Mouse (Mus musculus): ENCODE measurements around the gene Fam219a.
A peak's percentile ranks its signal among the peaks of the same experiment; 100 is the strongest.

Fam219a gene

DNA sequence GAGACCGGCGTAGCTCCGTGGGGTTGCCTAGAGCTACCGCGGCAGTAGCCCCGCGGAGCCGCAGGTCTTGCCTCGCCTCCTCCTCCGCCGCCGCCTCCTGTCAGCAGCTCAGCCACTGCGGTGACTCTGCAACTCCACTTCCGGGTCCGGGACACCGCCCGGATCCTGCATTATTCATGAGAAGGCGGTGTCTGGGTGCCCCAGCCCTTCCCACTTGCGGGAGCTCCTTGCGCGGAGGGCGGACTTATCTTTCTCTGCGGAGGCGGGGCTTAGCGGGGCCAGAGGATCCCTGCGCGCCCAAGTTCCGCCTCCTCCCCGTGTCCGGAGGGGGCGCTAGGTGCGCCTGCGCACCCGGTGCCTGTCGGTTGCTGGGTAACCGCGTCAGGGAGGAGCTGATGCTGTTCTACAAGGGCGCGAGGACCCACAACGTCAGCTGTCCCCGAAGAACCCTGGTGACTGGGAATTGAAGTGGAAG lies at the start of gene Fam219a, which contains the start of gene Dnaic1:
Fam219a (minus strand) TSS at position 128 of the 475 bp plus-strand sequence.
Dnaic1 (plus strand) TSS at position 365 of the 475 bp plus-strand sequence.
- peak; percentile 98 for DNase-seq (ENCODE audit: low read depth, low spot score)

DNA sequence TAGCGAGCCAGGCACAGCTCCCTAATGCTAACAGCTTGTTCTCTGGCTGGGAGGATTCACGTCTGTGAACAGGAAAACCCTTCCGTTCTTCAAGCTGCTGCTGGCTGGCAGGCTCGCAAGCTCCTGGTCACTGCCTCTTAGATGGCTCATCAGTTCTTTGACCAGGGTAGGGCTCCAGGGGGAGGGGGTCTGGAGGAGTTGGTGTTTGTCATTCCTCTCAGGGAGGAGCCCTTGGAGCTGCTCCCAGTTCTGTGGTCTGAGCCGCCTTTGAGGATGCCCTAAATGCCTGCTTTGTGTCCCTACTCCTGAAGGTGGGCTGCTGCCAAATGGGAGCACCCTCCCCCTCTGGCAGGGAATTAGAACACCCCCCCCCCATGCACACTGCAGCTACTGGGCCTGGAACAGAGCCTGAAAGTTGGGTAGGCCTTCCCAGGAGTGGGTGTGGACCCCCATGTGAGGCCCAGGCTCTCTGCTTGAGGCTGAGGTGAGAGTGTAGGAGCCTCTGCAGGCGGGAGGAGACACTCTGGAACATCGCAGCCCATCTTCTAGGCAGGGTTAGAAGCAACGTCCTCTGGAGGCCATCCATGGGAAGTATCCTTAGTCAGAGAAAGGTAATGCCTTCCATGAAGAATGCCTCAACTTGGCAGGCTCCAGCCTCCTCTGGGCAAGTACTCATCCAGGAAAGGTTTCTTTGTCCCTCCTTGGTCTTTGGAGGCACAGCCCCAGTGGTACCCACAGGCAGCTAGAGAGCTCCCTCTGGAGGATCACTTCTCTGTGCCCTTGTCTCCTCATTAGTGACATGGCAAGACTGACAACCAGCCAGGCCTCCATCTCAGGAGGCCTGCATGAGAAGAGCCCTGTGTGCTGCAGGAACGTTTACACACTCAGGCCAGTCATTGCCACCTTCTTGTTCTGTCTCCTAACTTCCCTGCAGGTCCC lies 46.6 kb upstream of the Fam219a start:
- no peak for DNase-seq (ENCODE audit: low read depth, low spot score)

DNA sequence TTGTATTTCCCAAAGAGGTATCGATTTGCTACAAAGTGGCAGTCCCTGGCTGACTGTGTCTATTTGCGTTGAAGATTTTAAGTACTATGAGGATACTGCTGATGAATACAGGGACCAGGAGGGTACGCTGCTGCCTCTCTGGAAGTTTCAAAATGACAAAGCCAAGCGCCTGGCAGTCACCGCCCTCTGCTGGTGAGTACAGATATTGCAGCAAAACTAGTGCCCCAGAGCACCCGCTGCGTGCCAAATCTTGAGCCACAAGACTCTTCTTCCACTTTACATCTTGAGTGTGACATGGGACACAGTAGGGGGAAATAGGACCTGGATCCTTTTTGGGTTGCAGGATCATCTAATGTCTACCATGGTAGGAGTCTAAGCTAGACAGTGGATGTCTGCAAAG lies 44.8 kb upstream of the Fam219a start:
- DNase-seq (ENCODE audit: low read depth, low spot score) = peak; percentile 70

DNA sequence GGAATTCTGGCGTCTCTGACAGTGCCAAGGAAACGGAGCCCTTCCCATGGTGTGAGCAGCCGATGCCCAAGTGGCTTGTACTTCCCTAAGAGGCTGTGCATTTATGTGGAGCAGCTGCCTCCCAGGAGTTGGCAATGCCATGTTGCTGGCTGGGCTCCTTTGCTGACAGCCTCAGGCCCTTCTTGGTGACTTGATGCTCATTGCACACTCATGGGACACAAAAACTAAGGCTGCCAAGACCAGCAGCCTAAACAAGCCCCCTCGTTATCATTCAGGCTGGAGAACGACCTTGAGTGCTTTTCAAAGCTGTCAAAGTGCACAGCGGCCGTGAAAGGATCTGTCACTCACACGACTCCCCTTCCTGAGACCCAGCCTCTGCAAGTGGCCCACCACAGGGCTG lies 42.8 kb upstream of the Fam219a start:
- no peak for DNase-seq (ENCODE audit: low read depth, low spot score)

DNA sequence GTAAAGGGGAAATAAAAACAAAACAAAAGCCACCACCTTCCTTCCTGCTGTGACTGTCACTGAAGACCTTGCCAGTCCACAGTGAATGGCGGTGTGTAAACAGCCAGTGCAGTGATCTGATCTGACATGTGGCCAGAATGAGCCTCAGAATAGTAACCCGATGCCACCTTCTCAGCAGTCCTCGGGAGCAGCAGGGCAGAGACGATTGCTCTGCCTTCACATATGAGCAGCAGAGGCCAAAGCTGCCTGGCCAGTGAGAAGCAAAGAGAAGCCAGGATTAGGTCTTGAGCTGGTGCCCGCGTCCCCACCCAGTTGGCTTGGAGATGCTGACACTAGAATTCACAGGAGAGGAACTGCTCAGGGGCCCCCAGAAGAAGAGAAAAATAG lies 41.2 kb upstream of the Fam219a start:
- no peak for DNase-seq (ENCODE audit: low read depth, low spot score)

DNA sequence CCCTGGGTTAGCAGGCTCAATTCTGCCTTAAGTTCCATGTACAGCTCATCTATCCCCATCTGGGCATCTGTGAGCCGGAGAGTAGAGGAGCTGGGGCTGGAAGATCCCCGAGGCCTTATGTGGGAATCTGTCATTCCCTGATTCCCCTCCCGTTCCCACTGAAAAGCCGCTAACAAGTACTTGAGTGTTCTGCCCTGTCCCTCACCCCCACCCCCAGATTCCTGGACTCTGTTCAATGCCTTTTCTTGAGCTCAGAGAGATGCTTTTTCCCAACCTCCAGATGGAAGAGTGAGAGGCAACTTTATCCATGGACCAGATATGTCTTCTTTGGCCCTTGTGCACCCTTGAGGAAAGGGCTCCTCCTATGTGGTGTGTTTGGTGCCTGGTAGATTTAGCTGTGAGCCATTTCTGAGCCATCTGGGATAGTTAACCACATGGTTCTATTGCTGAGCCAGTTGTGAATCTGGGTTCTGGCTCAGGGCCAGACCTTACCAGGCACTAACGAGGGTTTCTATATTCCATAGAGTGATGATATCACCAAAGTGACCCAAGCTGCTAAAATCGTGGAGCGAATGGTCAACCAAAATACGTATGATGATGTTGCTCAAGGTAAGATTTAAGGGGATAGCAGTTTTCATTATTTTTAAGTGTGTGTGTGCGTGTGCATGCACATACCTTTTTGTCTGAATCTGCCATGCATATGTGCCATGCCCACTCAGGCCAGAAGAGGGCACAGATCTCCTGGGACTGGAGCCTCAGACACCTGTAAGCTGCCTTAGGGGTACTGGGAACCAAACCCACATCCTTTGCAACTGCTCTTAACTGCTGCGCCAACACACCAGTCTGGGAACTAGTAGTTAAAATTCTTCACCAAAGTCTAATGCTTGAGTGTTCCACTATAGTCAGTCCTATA lies 40.6 kb upstream of the Fam219a start:
- peak; percentile 19 for DNase-seq (ENCODE audit: low read depth, low spot score)

DNA sequence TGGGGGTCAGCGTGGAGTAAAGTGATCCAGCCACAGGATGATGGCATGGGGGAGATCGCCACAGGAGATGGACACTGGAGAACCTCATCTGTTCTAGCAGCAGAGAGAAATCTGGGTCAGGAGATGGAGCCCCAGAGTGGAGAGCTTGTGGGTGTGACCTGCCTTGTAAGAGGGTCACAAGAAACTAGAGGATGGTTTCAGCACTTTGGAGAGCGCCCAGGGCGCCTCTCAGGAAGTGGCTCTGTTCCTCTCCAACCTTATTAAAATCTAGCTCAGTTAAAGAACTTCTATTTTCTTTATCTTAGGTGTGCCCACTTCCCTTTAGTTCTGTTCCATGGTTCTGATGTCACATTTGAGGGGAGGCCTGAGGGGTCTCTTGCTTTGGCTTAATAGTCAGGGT lies 37.4 kb upstream of the Fam219a start:
- peak; percentile 54 for DNase-seq (ENCODE audit: low read depth, low spot score)

DNA sequence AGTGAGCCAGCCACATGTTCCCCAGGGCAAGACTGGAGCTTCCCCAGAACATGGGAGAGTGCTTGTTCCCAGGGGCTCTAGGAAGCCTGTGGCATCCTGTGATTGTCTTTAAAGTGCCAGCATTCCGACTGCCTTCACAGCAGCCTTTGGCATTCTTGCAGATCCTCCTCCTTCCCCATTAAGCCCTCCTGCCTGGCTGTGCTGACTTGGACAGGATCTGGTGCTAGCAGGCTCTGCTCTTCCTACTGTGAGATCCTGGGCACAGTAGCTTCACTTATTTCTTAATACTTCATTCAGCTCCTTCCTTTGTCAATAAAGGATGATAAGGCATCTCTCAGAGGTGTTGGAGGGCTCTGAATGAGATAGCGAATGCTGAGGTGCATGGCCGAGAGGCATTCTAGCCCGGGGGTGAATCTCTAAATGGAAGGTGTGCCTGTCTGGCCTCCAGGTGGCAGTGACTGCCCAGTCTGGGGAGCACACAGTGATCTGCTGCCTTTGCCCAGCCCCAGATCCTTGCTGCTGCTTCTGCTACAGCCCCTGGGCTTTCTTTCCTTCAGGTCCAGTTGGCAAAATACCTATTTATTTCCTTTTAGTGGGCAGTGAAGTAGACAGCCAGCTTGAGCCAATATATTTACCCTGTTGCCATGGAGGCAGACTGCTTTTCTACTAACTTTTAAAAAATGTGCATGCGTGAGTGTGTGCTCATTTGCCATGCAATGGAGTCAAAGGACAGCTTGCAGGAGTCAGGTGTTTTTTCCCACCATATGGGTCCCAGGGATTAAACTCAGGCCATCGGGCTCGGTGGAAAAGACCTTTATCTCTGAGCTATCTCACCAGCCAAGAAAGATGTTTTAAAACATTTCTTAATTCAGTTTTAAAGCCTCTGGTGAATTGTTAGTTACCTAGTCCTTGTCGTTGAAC lies 35.4 kb upstream of the Fam219a start:
- peak; percentile 45 for DNase-seq (ENCODE audit: low read depth, low spot score)

DNA sequence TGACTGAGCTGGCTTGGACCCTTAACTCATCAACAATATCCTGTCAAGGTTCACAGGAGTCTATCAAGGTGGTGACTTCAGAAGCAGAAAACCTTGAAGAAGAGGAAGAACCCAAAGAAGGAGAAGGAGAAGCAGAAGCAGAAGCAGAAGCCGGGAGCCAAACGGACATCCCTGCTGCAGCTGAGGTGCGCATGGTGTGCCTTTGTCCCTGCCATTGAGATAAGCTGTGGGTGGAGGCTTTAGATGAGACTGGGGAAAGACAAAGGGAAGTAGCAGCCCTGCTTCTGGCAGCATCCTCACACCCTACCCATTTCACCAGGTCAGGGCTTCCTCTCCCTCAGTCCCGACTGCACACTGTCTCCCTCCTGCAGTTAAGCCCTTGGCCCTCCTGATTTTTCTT lies 33.5 kb upstream of the Fam219a start:
- no peak for DNase-seq (ENCODE audit: low read depth, low spot score)

DNA sequence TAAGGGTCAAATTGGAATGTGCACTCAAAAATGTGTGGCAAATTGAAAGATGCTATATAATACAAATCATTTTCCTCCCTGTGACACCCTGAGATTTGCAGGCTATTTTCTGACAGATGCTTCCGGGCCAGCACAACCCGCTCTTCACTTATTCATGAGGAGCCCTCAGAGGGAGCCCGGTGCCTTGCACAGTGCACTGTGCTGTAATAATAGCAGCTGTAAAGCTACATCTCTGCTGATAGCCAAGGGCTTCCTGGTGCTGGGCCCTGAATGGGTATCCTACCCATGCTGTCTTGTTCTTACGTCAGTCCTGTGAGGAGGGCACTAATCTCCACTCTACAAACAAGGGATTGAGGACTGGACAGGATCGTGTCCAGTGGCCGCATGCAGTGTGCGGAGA lies 14.0 kb upstream of the Fam219a start:
- DNase-seq (ENCODE audit: low read depth, low spot score) = no peak

DNA sequence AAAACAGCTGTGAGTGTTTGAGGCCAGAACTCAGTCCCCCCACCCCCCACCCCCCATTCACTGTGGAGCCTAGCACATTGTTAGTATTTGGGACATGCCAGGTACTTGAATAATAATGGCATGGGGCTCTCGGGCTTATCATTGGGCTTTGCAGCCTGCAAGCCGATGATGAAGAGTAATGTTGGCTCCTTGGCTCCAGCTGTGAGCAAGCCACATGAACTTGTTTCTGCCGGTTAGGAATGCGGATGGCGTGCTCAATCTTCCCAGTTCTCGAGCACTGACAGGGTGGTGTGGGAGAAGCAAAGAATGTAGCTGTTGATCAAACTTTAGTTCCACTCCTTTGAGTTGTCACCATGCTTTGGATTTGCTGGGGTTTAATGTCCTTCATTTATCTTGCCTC lies 6.6 kb upstream of the Fam219a start:
- no peak for DNase-seq (ENCODE audit: low read depth, low spot score)

DNA sequence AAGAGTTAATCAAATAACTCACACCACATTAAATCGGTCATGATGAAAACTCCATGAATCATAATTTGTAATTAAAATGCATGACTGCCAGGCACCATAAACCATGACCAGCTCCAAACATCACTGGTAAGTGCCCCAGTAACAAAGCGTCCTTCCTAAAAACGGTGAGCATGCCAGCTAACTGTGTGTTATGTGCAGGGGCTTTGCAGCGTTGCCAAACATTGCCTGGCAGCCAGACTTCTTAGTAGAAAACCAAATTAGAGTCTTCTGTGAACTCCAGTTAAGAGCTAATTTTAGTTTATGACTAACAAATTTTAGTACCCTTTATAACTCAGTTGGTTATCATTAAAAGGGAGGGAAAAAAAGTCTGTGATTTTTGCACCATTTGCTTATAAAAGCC lies 4.2 kb upstream of the Fam219a start:
- DNase-seq (ENCODE audit: low read depth, low spot score) = no peak

DNA sequence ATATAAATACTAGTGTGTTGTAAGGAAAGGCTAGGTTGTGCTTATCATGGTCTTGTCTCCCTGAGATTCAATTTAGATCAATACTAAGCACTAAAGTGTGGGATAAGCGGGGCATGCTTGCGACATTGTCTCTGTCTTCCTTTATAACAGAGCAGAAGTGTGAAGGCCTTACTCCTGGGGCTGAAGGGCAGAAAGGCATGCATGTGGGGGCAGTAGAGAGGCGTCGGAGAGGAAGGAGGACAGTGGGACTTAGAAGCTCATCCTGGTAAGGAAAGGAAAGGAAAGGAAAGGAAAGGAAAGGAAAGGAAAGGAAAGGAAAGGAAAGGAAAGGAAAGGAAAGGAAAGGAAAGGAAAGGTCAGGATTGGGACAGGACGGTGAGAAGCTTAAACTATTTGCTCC lies 2.2 kb upstream of the Fam219a start:
- no peak for DNase-seq (ENCODE audit: low read depth, low spot score)

DNA sequence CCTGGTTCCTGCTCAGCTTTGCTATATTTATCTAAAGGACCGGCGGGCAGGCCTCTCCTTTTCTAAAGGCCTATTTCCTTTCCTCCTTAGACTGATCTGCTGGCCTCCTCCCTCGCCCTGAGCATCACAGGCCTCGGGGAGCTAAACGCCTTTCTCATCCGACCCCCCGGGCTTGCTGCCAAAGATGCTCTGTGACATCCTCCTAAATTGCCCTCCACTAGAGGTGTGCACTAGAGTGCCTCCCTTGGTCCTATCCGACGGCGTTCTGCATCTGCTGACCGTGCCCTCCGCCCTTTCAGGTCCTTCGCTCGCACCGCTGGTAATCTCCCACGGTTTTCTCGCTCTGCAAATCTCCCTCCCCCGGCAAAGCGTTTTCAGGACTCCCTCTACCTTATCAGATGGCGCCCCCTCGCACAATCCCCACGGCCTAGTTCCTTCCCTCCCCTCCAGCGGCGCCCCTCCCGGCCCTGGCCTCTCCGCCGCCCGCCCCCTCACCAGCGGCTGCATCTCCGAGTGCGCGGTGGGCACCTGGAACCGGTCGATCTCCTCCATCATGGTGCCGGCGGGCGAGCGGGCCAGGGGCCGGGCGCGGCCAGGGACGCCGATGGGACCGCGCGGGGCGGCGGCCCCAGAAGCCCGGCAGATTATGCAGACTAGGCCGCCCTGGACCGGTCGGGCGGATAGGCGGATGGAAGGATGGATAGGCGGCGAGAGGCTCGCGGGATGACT lies 492 bp downstream of the Fam219a start:
- no peak for DNase-seq (ENCODE audit: low read depth, low spot score)

DNA sequence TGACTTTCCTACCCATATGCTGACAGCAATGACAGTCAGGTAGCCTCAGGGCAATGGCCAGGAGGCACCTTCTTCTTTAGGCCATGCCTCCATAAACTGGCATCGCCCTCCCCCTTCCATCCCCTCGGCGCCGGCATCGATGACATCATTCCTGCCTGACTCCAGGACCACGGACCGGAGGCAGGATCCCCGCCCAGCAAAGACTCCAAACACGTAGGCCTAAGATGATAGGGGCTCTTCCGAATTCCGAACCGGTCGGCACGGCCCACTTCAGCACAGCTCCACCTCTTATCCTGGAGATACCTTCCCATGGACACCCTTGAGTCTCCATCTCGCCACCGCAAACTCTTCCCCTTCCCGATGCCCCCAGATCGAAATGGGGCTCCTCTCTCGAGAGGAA lies 1.1 kb downstream of the Fam219a start:
- DNase-seq (ENCODE audit: low read depth, low spot score) = no peak

DNA sequence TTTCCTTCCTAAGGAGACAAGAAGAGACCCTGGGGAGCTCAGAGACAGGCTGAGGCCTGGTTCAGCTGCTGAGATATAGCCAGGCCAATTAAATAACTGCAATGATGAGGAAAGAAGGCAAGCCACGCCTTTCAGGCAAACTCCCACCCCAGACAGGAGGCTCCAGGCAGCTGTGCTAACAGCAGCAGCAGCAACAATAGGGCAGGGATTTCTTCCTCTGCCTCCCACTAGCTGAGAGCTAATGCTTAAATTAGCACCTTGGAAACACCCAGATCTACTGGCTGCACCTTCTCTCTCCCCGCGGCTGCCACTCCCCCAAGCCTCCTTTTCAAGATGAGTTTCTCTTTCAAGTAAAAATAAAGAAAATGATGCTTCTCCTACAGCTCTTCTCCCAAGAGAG lies 3.2 kb downstream of the Fam219a start:
- DNase-seq (ENCODE audit: low read depth, low spot score) = no peak

DNA sequence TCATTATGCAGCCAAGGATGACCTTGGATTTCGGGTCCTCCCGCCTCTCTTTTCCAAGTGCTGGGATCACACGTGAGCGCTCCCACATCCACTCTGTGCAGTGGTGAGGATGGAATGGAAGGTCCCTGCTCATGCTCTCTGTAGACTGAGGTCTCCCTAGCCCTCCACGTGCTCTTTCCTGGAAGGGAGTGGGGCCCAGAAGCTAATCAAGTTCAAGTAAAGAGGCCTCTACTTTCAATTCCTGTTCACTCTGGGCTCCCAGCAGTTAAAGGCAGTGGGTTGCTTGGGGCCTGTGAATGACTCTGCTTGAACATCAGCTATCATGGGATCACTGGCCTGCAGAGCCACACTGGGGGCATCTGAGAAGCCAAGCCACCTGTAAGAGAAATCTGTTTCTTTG lies 6.0 kb downstream of the Fam219a start:
- no peak for DNase-seq (ENCODE audit: low read depth, low spot score)

DNA sequence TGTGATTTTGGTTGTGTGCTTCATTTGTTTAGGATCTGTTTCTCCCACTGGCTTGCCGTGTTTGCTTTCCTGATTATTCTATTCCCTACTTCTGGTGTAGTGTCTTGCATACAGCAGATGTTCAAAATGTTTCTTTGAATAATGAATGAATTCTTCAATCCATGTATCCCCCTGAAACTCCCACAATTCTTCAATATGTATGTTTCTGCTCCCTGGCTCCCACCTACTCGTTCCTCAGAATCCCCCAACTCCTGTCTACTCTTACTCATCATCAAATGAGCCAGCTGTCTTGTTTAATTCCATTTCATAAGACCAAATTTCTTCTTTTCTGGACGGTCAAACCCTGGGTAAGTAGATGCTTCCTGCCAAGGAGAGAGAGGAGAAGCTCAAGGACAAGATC lies 12.2 kb downstream of the Fam219a start:
- DNase-seq (ENCODE audit: low read depth, low spot score) = no peak

DNA sequence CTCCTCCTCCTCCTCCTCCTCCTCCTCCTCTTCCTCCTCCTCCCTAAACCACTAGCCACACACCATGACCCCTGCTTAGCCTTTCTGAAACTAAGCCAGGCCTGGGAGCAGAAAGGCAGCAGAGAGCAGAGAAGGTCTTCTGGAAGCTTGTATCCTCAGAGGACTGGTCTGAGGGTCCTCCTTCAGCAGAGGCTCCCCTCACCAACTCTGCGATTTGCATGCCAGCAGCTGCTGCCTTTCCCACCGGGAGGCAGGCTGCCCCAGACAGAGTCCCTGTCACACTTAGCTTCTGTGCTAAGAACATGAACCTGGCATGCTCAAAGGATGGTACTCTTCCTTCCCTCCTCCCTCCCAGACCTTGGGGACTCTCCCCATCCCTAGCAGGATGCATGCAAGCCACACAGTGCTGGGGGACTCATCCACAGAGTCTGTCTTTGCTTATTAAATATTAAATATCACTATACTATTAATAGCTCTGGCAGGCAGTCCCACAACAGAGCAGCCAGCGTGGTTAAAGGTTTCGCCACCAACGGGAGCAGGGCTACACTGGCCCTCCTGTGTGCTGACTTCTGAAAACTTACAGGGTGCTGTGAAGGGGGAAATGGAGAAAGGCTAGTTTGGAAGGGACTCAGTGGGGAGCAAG lies 12.9 kb downstream of the Fam219a start:
- no peak for DNase-seq (ENCODE audit: low read depth, low spot score)

Measured in ES-CJ7 (cell line).